Mouse (Mus musculus) CH12.LX (cell line): Measurements from ENCODE around the gene BC005624. TPM values are rescaled to one million over a fixed set of nuclear protein-coding genes. Genes with fewer than 3 reads are reported as not detected.

ENCODE experiments used
- DNase-seq: peaks from one replicate; pipeline ENCODE4 v3.0.0-alpha.2; 2013; ENCODE audit errors: extremely low read depth
- H3K27ac ChIP-seq: 2 replicates; pipeline ENCODE4 v1.5.1; 2012; ENCODE audit warnings: low read depth, mild to moderate bottlenecking, control low read depth, moderate library complexity; ENCODE audit not compliant: insufficient read depth
- H3K27me3 ChIP-seq: replicated peaks from 2 replicates; pipeline ENCODE3; 2012; ENCODE audit warnings: inconsistent platforms
- H3K36me3 ChIP-seq, 2 experiments: replicated peaks in 1 of 2; 2 replicates each; pipeline versions ENCODE3 to v1.6.1; 2012; ENCODE audit warnings: inconsistent platforms in 1 of 2, low read length in 1 of 2, mild to moderate bottlenecking in 1 of 2, mixed read lengths in 1 of 2, moderate library complexity in 1 of 2; ENCODE audit not compliant: control insufficient read depth in 1 of 2, insufficient read depth in 1 of 2
- H3K4me1 ChIP-seq, 2 experiments: 2 replicates each; pipeline ENCODE4 v1.6.1; 2012; ENCODE audit warnings: inconsistent platforms in 1 of 2, moderate library complexity in 1 of 2; ENCODE audit not compliant: insufficient read depth in 2 of 2, control insufficient read depth in 1 of 2
- H3K4me2 ChIP-seq: 2 replicates; pipeline ENCODE4 v1.6.1; 2012; ENCODE audit warnings: low read depth, mild to moderate bottlenecking, control low read depth; ENCODE audit not compliant: poor library complexity, insufficient read depth, severe bottlenecking
- H3K4me3 ChIP-seq, 3 experiments: fragments of 150-350 bp in 1 of 3; sonication (generic) in 1 of 3; replicated peaks in 1 of 3; 2 replicates each; pipeline versions ENCODE3 to v1.5.1; 2011 to 2012; ENCODE audit warnings: low read depth in 2 of 3, low read length in 2 of 3, mild to moderate bottlenecking in 2 of 3, moderate library complexity in 2 of 3, control low read depth in 1 of 3, improper control_type of control experiment in 1 of 3, inconsistent platforms in 1 of 3, mixed read lengths in 1 of 3; ENCODE audit not compliant: poor library complexity in 1 of 3
- H3K79me2 ChIP-seq: replicated peaks from 2 replicates; pipeline ENCODE4 v1.6.1; 2012; ENCODE audit warnings: mild to moderate bottlenecking, moderate library complexity; ENCODE audit not compliant: control insufficient read depth, poor library complexity, insufficient read depth, severe bottlenecking; ENCODE audit errors: extremely low read depth
- H3K9ac ChIP-seq: 2 replicates; pipeline ENCODE4 v1.6.1; 2012; ENCODE audit warnings: low read depth, mild to moderate bottlenecking, control low read depth, moderate library complexity; ENCODE audit not compliant: insufficient read depth
- H3K9me3 ChIP-seq: replicated peaks from 2 replicates; pipeline ENCODE3; 2012; ENCODE audit warnings: low read length, inconsistent platforms, mixed read lengths
- BHLHE40 ChIP-seq: IDR thresholded peaks from 2 replicates; pipeline ENCODE4 v1.6.1; 2011; ENCODE audit warnings: mild to moderate bottlenecking, low read depth, low read length, improper control_type of control experiment
- CHD1 ChIP-seq: IDR thresholded peaks from 2 replicates; pipeline ENCODE4 v1.6.1; 2012; ENCODE audit warnings: low read depth, low read length, improper control_type of control experiment, inconsistent platforms
- CTCF ChIP-seq, 2 experiments: IDR thresholded peaks in 1 of 2; conservative IDR thresholded peaks in 1 of 2; 2 replicates each; pipeline ENCODE4 v1.5.1; 2011 to 2012; ENCODE audit warnings: low read depth in 2 of 2, low read length in 2 of 2, improper control_type of control experiment in 1 of 2, inconsistent platforms in 1 of 2, mild to moderate bottlenecking in 1 of 2, moderate library complexity in 1 of 2
- GABPA ChIP-seq: IDR thresholded peaks from 2 replicates; pipeline ENCODE4 v1.6.1; 2012; ENCODE audit warnings: low read depth, low read length, improper control_type of control experiment, inconsistent platforms; ENCODE audit not compliant: insufficient replicate concordance
- IRF4 ChIP-seq: IDR thresholded peaks from 2 replicates; pipeline ENCODE4 v1.6.1; 2014; ENCODE audit warnings: low read depth, mild to moderate bottlenecking, inconsistent platforms, low read length, improper control_type of control experiment
- JUN ChIP-seq: IDR thresholded peaks from 2 replicates; pipeline ENCODE4 v1.6.1; 2011; ENCODE audit warnings: low read depth, mild to moderate bottlenecking, low read length, improper control_type of control experiment, moderate library complexity; ENCODE audit not compliant: insufficient read depth
- KAT2A ChIP-seq: IDR thresholded peaks from 2 replicates; pipeline ENCODE4 v1.6.1; 2012; ENCODE audit warnings: low read length, improper control_type of control experiment, inconsistent platforms; ENCODE audit not compliant: insufficient replicate concordance
- MAX ChIP-seq: IDR thresholded peaks from 2 replicates; pipeline ENCODE4 v1.6.1; 2011; ENCODE audit warnings: low read length, improper control_type of control experiment
- MAZ ChIP-seq: IDR thresholded peaks from 2 replicates; pipeline ENCODE4 v1.6.1; 2012; ENCODE audit warnings: low read depth, mild to moderate bottlenecking, inconsistent platforms, low read length, improper control_type of control experiment, moderate library complexity
- MEF2A ChIP-seq: IDR thresholded peaks from 2 replicates; pipeline ENCODE4 v1.6.1; 2014; ENCODE audit warnings: low read depth, mild to moderate bottlenecking, inconsistent platforms, low read length, improper control_type of control experiment, borderline replicate concordance
- MXI1 ChIP-seq: IDR thresholded peaks from 2 replicates; pipeline ENCODE4 v1.6.1; 2011; ENCODE audit warnings: mild to moderate bottlenecking, low read depth, low read length, improper control_type of control experiment
- MYC ChIP-seq: IDR thresholded peaks from 2 replicates; pipeline ENCODE4 v1.6.1; 2011; ENCODE audit warnings: low read depth, mild to moderate bottlenecking, improper control_type of control experiment, low read length
- NELFE ChIP-seq: IDR thresholded peaks from 2 replicates; pipeline ENCODE4 v1.6.1; 2011; ENCODE audit warnings: low read depth, low read length, improper control_type of control experiment
- POLR2A ChIP-seq: IDR thresholded peaks from 2 replicates; pipeline ENCODE4 v1.6.1; 2011; ENCODE audit warnings: low read depth, mild to moderate bottlenecking, improper control_type of control experiment, low read length
- POLR2AphosphoS2 ChIP-seq: IDR thresholded peaks from 2 replicates; pipeline ENCODE4 v1.6.1; 2011; ENCODE audit warnings: low read depth, low read length, improper control_type of control experiment
- RAD21 ChIP-seq: IDR thresholded peaks from 2 replicates; pipeline ENCODE4 v1.6.1; 2011; ENCODE audit warnings: low read depth, mild to moderate bottlenecking, low read length, improper control_type of control experiment, moderate library complexity
- SIN3A ChIP-seq: IDR thresholded peaks from 2 replicates; pipeline ENCODE4 v1.6.1; 2012; ENCODE audit warnings: low read length, improper control_type of control experiment, inconsistent platforms
- SMC3 ChIP-seq: IDR thresholded peaks from 2 replicates; pipeline ENCODE4 v1.6.1; 2011; ENCODE audit warnings: low read depth, low read length, improper control_type of control experiment
- TBP ChIP-seq: conservative IDR thresholded peaks from 2 replicates; pipeline ENCODE4 v1.6.1; 2011; ENCODE audit warnings: low read depth, low read length, improper control_type of control experiment
- TCF12 ChIP-seq: IDR thresholded peaks from 2 replicates; pipeline ENCODE4 v1.6.1; 2014; ENCODE audit warnings: low read depth, mild to moderate bottlenecking, inconsistent platforms, low read length, improper control_type of control experiment
- UBTF ChIP-seq: IDR thresholded peaks from 2 replicates; pipeline ENCODE4 v1.6.1; 2012; ENCODE audit warnings: low read depth, mild to moderate bottlenecking, inconsistent platforms, low read length, improper control_type of control experiment, moderate library complexity
- USF2 ChIP-seq: conservative IDR thresholded peaks from 2 replicates; pipeline ENCODE4 v1.6.1; 2011; ENCODE audit warnings: low read depth, low read length, improper control_type of control experiment
- ZC3H11A ChIP-seq: IDR thresholded peaks from 2 replicates; pipeline ENCODE4 v1.6.1; 2012; ENCODE audit warnings: low read depth, mild to moderate bottlenecking, inconsistent platforms, low read length, improper control_type of control experiment
- ZKSCAN1 ChIP-seq: IDR thresholded peaks from 2 replicates; pipeline ENCODE4 v1.6.1; 2012; ENCODE audit warnings: low read depth, inconsistent platforms, low read length, improper control_type of control experiment, borderline replicate concordance
- ZMIZ1 ChIP-seq: IDR thresholded peaks from 2 replicates; pipeline ENCODE4 v1.6.1; 2012; ENCODE audit warnings: low read depth, mild to moderate bottlenecking, inconsistent platforms, low read length, improper control_type of control experiment
- ZNF384 ChIP-seq: IDR thresholded peaks from 2 replicates; pipeline ENCODE4 v1.6.1; 2012; ENCODE audit warnings: low read depth, low read length, improper control_type of control experiment, inconsistent platforms
- dilution Hi-C: fragments of 300-500 bp; cut with MboI; formaldehyde crosslinking; loops from 2 replicates; pipeline ENCODE4 v1.14.3; 2020; ENCODE audit warnings: low sequenced_read_pairs; ENCODE audit not compliant: extremely low pct_unique_long_range_greater_than_20kb, extremely low pct_ligation_motif_present
- in situ Hi-C: fragments of 300-500 bp; cut with MboI; formaldehyde crosslinking; loops from 3 replicates; pipeline ENCODE4 v1.14.3; 2019; ENCODE audit warnings: low sequenced_read_pairs, low pct_ligation_motif_present, low pct_unique_long_range_greater_than_20kb, mixed read lengths
- polyA plus RNA-seq: library from polyadenylated mRNA; unstranded; fragments of >175 nt; gene quantifications from 2 replicates; pipeline ENCODE4 v1.2.1, GENCODE M21; 2012; ENCODE audit warnings: low read depth; ENCODE audit not compliant: insufficient read length
- total RNA-seq, 2 experiments: library from RNA; depleted of rRNA; stranded (reverse); fragments of 300-350 nt in 1 of 2; fragments of >200 nt in 1 of 2; gene quantifications; 2 replicates each; pipeline ENCODE4 v1.2.3; 2012 to 2014

Gene BC005624
- total and polyA plus RNA-seq, 3 experiments: 40.5 to 68.1 (median 43.2) TPM

DNA sequence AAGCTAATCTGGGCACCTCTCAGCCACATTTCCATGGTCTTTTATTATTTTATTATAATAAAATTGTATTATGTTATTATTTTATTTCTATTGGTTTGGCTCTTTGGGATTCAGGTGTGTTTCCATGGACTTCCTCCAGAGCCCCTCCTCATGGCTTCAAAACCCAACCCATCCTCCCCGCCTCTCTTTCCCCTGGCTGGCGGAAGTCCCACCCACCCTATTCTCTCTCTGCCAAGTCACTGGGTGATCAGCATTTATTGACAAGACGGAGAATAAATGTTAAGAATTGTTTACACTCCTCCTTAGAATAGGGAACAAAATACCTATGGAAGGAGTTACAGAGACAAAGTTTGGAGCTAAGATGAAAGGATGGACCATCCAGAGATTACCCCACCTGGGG is 45.2 kb downstream of the BC005624 start:
- no peak overlapping the region for H3K4me2 ChIP-seq
- DNase-seq: no peak
- H3K36me3 ChIP-seq: no peaks in the 10 kb centered on the region
- peaks cover 6 to 16% of the 10 kb centered on the region in 2 experiments for H3K4me1 ChIP-seq
- H3K27ac ChIP-seq: no peak overlapping the region
- no peak overlapping the region for H3K4me3 ChIP-seq
- H3K27me3 ChIP-seq: no peaks in the 10 kb centered on the region
- TF ChIP-seq MYC: no peak
- no peak for TF ChIP-seq MEF2A
- TF ChIP-seq UBTF: no peak
- no peak for TF ChIP-seq CTCF (conservative IDR thresholded peaks at IDR 0.05 in 1 of 2, IDR thresholded peaks at IDR 0.05 in 1 of 2; ENCODE audit: low read depth in 2 of 2, low read length in 2 of 2)
- TF ChIP-seq MXI1: no peak
- no peak for TF ChIP-seq TCF12
- TF ChIP-seq MAZ: no peak
- no peak for TF ChIP-seq GABPA
- TF ChIP-seq ZKSCAN1: no peak
- no peak for TF ChIP-seq ZC3H11A
- dilution Hi-C loops: no loop called here
- peaks cover 2% of the 10 kb centered on the region for H3K9me3 ChIP-seq
- in situ Hi-C loops: loop anchor here (10.0 kb wide), 1 partner anchor 502 kb away; no protein-coding TSS in a partner anchor
- H3K9ac ChIP-seq: no peak overlapping the region
- H3K79me2 ChIP-seq: no peaks in the 10 kb centered on the region

DNA sequence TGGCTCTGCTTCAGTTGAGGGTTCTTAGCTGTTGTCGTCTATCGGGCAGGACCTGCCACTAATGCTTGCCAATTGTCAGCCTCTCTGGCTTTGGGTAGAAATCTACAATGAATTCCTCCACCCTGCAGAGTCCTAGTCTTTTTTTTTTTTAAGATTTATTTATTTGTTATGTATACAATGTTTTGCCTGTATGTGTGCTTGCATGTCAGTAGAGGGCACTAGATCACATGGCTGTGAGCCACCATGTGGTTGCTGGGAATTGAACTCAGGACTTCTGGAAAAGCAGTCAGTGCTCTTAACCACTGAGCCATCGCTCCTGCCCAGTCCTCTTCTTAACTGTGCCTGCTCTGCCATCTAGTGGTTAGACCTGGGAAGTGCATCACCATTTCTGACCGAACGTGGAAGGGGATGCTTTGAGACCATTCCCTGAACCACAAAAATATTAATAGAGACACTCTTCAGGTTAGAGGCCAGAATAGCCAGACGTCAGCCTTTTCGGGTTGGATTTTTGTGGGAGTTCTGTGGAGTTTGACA is 48.0 kb downstream of the BC005624 start:
- peak; percentile 68 for DNase-seq
- no peaks in the 10 kb centered on the region for H3K79me2 ChIP-seq
- no peaks in the 10 kb centered on the region for H3K27me3 ChIP-seq
- in situ Hi-C loops (loop anchor here (5.0 to 10.0 kb wide), 3 partner anchors 42 to 499 kb away; no protein-coding TSS in a partner anchor), dilution Hi-C loops (no loop called here)
- H3K27ac ChIP-seq: no peak overlapping the region
- TF ChIP-seq CHD1: no peak
- TF ChIP-seq TCF12: no peak
- peak; percentile 84 for TF ChIP-seq RAD21
- no peak for TF ChIP-seq SIN3A
- TF ChIP-seq KAT2A: no peak
- no peak for TF ChIP-seq JUN
- no peak for TF ChIP-seq ZNF384
- no peak for TF ChIP-seq MAZ
- 0 out of 2 replicates have a peak, but pooled peaks have one; percentile 31 for TF ChIP-seq MAX
- no peak for TF ChIP-seq BHLHE40
- TF ChIP-seq ZMIZ1: no peak
- TF ChIP-seq MYC: peak; percentile 73
- no peak for TF ChIP-seq MEF2A
- TF ChIP-seq SMC3: peak; percentile 66
- TF ChIP-seq POLR2AphosphoS2: no peak
- TF ChIP-seq POLR2A: no peak
- TF ChIP-seq CTCF (conservative IDR thresholded peaks at IDR 0.05 in 1 of 2, IDR thresholded peaks at IDR 0.05 in 1 of 2; ENCODE audit: low read depth in 2 of 2, low read length in 2 of 2): peak; percentile 84 to 93
- TF ChIP-seq NELFE: peak; percentile 24; the same call in 1 of the 2 replicates
- no peak for TF ChIP-seq USF2
- no peak for TF ChIP-seq IRF4
- no peak for TF ChIP-seq TBP
- no peak for TF ChIP-seq UBTF
- peaks cover 2% of the 10 kb centered on the region for H3K9me3 ChIP-seq
- no peak overlapping the region for H3K4me3 ChIP-seq
- peaks cover 10 to 20% of the 10 kb centered on the region in 2 experiments for H3K4me1 ChIP-seq
- H3K4me2 ChIP-seq: no peak overlapping the region
- no peak overlapping the region for H3K9ac ChIP-seq
- H3K36me3 ChIP-seq: peaks cover 0 to 3% of the 10 kb centered on the region in 2 experiments
